Mouse (Mus musculus): ENCODE data around the gene 4930535I16Rik. TPM values are rescaled to one million over a fixed set of nuclear protein-coding genes. Genes with fewer than 3 reads are reported as not detected.
"Not testable (repeated sequence)": the region's sequence is repeated elsewhere in the genome, so short reads cannot be mapped to it uniquely, and the experiment has no call there.

The 4930535I16Rik gene
- polyA plus RNA-seq, 1 experiment from 2014 or later = not detected

GRCm38 (mm10) chr4:123948901-123949300, 31.1 kb upstream of the 4930535I16Rik start:
- H3K27me3 ChIP-seq (replicated peaks; ENCODE audit: control insufficient read depth, insufficient read depth, low read length) = no peaks in the 10 kb centered on the region; the same call in 1 of the 2 replicates
- DNase-seq (ENCODE audit: low spot score) = no peak
- H3K4me2 ChIP-seq = no peak overlapping the region
- no peak overlapping the region for H3K4me3 ChIP-seq (ENCODE audit: low read depth, low read length)
- H3K4me1 ChIP-seq (replicated peaks; ENCODE audit: control insufficient read depth, insufficient read depth, low read length) = no peaks in the 10 kb centered on the region
- H3K9me3 ChIP-seq (ENCODE audit: control insufficient read depth, low read length) = no peaks in the 10 kb centered on the region
- 85% methylated on average over 6 of the region's 6 CpGs for WGBS
- no peak overlapping the region for H3K27ac ChIP-seq (ENCODE audit: low read depth, low read length)
- ATAC-seq (replicated peaks; ENCODE audit: low FRiP score) = no peak
- no peaks in the 10 kb centered on the region for H3K36me3 ChIP-seq (ENCODE audit: control insufficient read depth, insufficient read depth, low read length)
- no peak overlapping the region for H3K9ac ChIP-seq (ENCODE audit: low read depth, low read length)

- Histone ChIP-seq H3K9ac (ENCODE audit: low read depth, low read length) (no peak overlapping the region), H3K27me3 (replicated peaks; ENCODE audit: control insufficient read depth, insufficient read depth, low read length) (no peaks in the 10 kb centered on the region), H3K4me3 (ENCODE audit: low read depth, low read length) (no peak overlapping the region), H3K4me1 (replicated peaks; ENCODE audit: control insufficient read depth, insufficient read depth, low read length) (no peaks in the 10 kb centered on the region), H3K9me3 (ENCODE audit: control insufficient read depth, low read length) (no peaks in the 10 kb centered on the region), H3K4me2 (no peak overlapping the region), H3K36me3 (ENCODE audit: control insufficient read depth, insufficient read depth, low read length) (no peaks in the 10 kb centered on the region), H3K27ac (ENCODE audit: low read depth, low read length) (no peak overlapping the region)
- DNase-seq (ENCODE audit: low spot score) (no peak), ATAC-seq (replicated peaks; ENCODE audit: low FRiP score) (no peak)
- 53% methylated on average over 5 of the region's 5 CpGs for WGBS
These were observed 29.3 kb upstream of the 4930535I16Rik start for GRCm38 (mm10) chr4:123947149-123947548.

GRCm38 (mm10) chr4:123946701-123947100, 28.9 kb upstream of the 4930535I16Rik start:
- no peaks in the 10 kb centered on the region for H3K9me3 ChIP-seq (ENCODE audit: control insufficient read depth, low read length)
- H3K27me3 ChIP-seq (replicated peaks; ENCODE audit: control insufficient read depth, insufficient read depth, low read length) = no peaks in the 10 kb centered on the region
- 83% methylated on average over 4 of the region's 4 CpGs for WGBS
- DNase-seq (ENCODE audit: low spot score) = no peak
- H3K4me3 ChIP-seq (ENCODE audit: low read depth, low read length) = no peak overlapping the region
- H3K4me2 ChIP-seq = no peak overlapping the region
- no peak overlapping the region for H3K27ac ChIP-seq (ENCODE audit: low read depth, low read length)
- H3K9ac ChIP-seq (ENCODE audit: low read depth, low read length) = no peak overlapping the region
- ATAC-seq (replicated peaks; ENCODE audit: low FRiP score) = no peak
- no peaks in the 10 kb centered on the region for H3K4me1 ChIP-seq (replicated peaks; ENCODE audit: control insufficient read depth, insufficient read depth, low read length)
- H3K36me3 ChIP-seq (ENCODE audit: control insufficient read depth, insufficient read depth, low read length) = no peaks in the 10 kb centered on the region

- not testable (repeated sequence) for H3K4me2 ChIP-seq; H3K27ac ChIP-seq (ENCODE audit: low read depth, low read length); DNase-seq (ENCODE audit: low spot score); H3K9ac ChIP-seq (ENCODE audit: low read depth, low read length); ATAC-seq (replicated peaks; ENCODE audit: low FRiP score); H3K27me3 ChIP-seq (replicated peaks; ENCODE audit: control insufficient read depth, insufficient read depth, low read length); H3K9me3 ChIP-seq (ENCODE audit: control insufficient read depth, low read length); H3K4me1 ChIP-seq (replicated peaks; ENCODE audit: control insufficient read depth, insufficient read depth, low read length); H3K4me3 ChIP-seq (ENCODE audit: low read depth, low read length); H3K36me3 ChIP-seq (ENCODE audit: control insufficient read depth, insufficient read depth, low read length)
- WGBS = 52% methylated on average over 7 of the region's 7 CpGs
These were observed 23.1 kb upstream of the 4930535I16Rik start for GRCm38 (mm10) chr4:123940878-123941277.

- Histone ChIP-seq H3K4me2 (no peak overlapping the region), H3K27me3 (replicated peaks; ENCODE audit: control insufficient read depth, insufficient read depth, low read length) (no peaks in the 10 kb centered on the region), H3K4me1 (replicated peaks; ENCODE audit: control insufficient read depth, insufficient read depth, low read length) (no peaks in the 10 kb centered on the region), H3K27ac (ENCODE audit: low read depth, low read length) (no peak overlapping the region), H3K9me3 (ENCODE audit: control insufficient read depth, low read length) (no peaks in the 10 kb centered on the region), H3K36me3 (ENCODE audit: control insufficient read depth, insufficient read depth, low read length) (peaks cover 12% of the 10 kb centered on the region; the same call in 1 of the 2 replicates), H3K4me3 (ENCODE audit: low read depth, low read length) (no peak overlapping the region), H3K9ac (ENCODE audit: low read depth, low read length) (no peak overlapping the region)
- DNase-seq (ENCODE audit: low spot score) (peak; percentile 59), ATAC-seq (replicated peaks; ENCODE audit: low FRiP score) (0 out of 2 replicates have a peak, but pooled peaks have one; percentile 31)
- 9% methylated on average over 4 of the region's 4 CpGs for WGBS
These were observed 22.0 kb upstream of the 4930535I16Rik start for GRCm38 (mm10) chr4:123939838-123940237.

GRCm38 (mm10) chr4:123936059-123936458, 18.2 kb upstream of the 4930535I16Rik start:
- Histone ChIP-seq H3K36me3 (ENCODE audit: control insufficient read depth, insufficient read depth, low read length) (peaks cover 23% of the 10 kb centered on the region; the same call in 1 of the 2 replicates), H3K4me2 (no peak overlapping the region), H3K9me3 (ENCODE audit: control insufficient read depth, low read length) (no peaks in the 10 kb centered on the region), H3K27me3 (replicated peaks; ENCODE audit: control insufficient read depth, insufficient read depth, low read length) (no peaks in the 10 kb centered on the region), H3K27ac (ENCODE audit: low read depth, low read length) (no peak overlapping the region), H3K4me3 (ENCODE audit: low read depth, low read length) (no peak overlapping the region), H3K4me1 (replicated peaks; ENCODE audit: control insufficient read depth, insufficient read depth, low read length) (no peaks in the 10 kb centered on the region), H3K9ac (ENCODE audit: low read depth, low read length) (no peak overlapping the region)
- WGBS = 90% methylated on average over 7 of the region's 7 CpGs
- no peak for ATAC-seq (replicated peaks; ENCODE audit: low FRiP score)
- no peak for DNase-seq (ENCODE audit: low spot score)

- Histone ChIP-seq H3K4me1 (replicated peaks; ENCODE audit: control insufficient read depth, insufficient read depth, low read length) (no peaks in the 10 kb centered on the region), H3K27ac (ENCODE audit: low read depth, low read length) (no peak overlapping the region), H3K4me2 (no peak overlapping the region), H3K9me3 (ENCODE audit: control insufficient read depth, low read length) (no peaks in the 10 kb centered on the region), H3K9ac (ENCODE audit: low read depth, low read length) (no peak overlapping the region), H3K36me3 (ENCODE audit: control insufficient read depth, insufficient read depth, low read length) (peaks cover 34% of the 10 kb centered on the region; the same call in 1 of the 2 replicates), H3K4me3 (ENCODE audit: low read depth, low read length) (no peak overlapping the region), H3K27me3 (replicated peaks; ENCODE audit: control insufficient read depth, insufficient read depth, low read length) (no peaks in the 10 kb centered on the region)
- no peak for ATAC-seq (replicated peaks; ENCODE audit: low FRiP score)
- 90% methylated on average over 4 of the region's 4 CpGs for WGBS
- DNase-seq (ENCODE audit: low spot score) = no peak
These were observed 16.5 kb upstream of the 4930535I16Rik start for GRCm38 (mm10) chr4:123934306-123934705.

- DNase-seq (ENCODE audit: low spot score) (no peak), ATAC-seq (replicated peaks; ENCODE audit: low FRiP score) (no peak)
- Histone ChIP-seq H3K9me3 (ENCODE audit: control insufficient read depth, low read length) (no peaks in the 10 kb centered on the region), H3K36me3 (ENCODE audit: control insufficient read depth, insufficient read depth, low read length) (peaks cover 28% of the 10 kb centered on the region; the same call in 1 of the 2 replicates), H3K9ac (ENCODE audit: low read depth, low read length) (no peak overlapping the region), H3K27ac (ENCODE audit: low read depth, low read length) (no peak overlapping the region), H3K27me3 (replicated peaks; ENCODE audit: control insufficient read depth, insufficient read depth, low read length) (no peaks in the 10 kb centered on the region), H3K4me2 (no peak overlapping the region), H3K4me1 (replicated peaks; ENCODE audit: control insufficient read depth, insufficient read depth, low read length) (no peaks in the 10 kb centered on the region; the same call in 1 of the 2 replicates), H3K4me3 (ENCODE audit: low read depth, low read length) (no peak overlapping the region)
- 93% methylated on average over 4 of the region's 4 CpGs for WGBS
These were observed 12.2 kb upstream of the 4930535I16Rik start for GRCm38 (mm10) chr4:123929994-123930393.

- peaks cover 23% of the 10 kb centered on the region; the same call in 1 of the 2 replicates for H3K36me3 ChIP-seq (ENCODE audit: control insufficient read depth, insufficient read depth, low read length)
These were observed 10.1 kb upstream of the 4930535I16Rik start for GRCm38 (mm10) chr4:123927961-123928360.

More at GRCm38 (mm10) chr4:123927961-123928360, 10.1 kb upstream of the 4930535I16Rik start:
- no peaks in the 10 kb centered on the region for H3K9me3 ChIP-seq (ENCODE audit: control insufficient read depth, low read length)
- H3K9ac ChIP-seq (ENCODE audit: low read depth, low read length) = no peak overlapping the region
- no peak for DNase-seq (ENCODE audit: low spot score)
- H3K4me3 ChIP-seq (ENCODE audit: low read depth, low read length) = no peak overlapping the region
- H3K27me3 ChIP-seq (replicated peaks; ENCODE audit: control insufficient read depth, insufficient read depth, low read length) = no peaks in the 10 kb centered on the region
- H3K4me2 ChIP-seq = no peak overlapping the region
- ATAC-seq (replicated peaks; ENCODE audit: low FRiP score) = peak; percentile 66
- peak overlapping the region; percentile 32; the same call in 1 of the 2 replicates for H3K27ac ChIP-seq (ENCODE audit: low read depth, low read length)
- no peaks in the 10 kb centered on the region; the same call in 1 of the 2 replicates for H3K4me1 ChIP-seq (replicated peaks; ENCODE audit: control insufficient read depth, insufficient read depth, low read length)

Measured in liver, embryonic 11.5 days (tissue).